Mouse (Mus musculus) cerebellum, postnatal 4 days (tissue): ENCODE measurements at regions not wholly inside any gene's neighbourhood (a gene's known extent, or its start where the extent isn't known, plus 50 kb on each side); places are given as distances from the start of the nearest gene placed in this dataset.

Source experiments
- DNase-seq, 2 experiments: peaks; one replicate each; pipeline ENCODE4 v3.0.0; 2022; ENCODE audit warnings: low spot score in 2 of 2, mixed read lengths in 1 of 2

DNA sequence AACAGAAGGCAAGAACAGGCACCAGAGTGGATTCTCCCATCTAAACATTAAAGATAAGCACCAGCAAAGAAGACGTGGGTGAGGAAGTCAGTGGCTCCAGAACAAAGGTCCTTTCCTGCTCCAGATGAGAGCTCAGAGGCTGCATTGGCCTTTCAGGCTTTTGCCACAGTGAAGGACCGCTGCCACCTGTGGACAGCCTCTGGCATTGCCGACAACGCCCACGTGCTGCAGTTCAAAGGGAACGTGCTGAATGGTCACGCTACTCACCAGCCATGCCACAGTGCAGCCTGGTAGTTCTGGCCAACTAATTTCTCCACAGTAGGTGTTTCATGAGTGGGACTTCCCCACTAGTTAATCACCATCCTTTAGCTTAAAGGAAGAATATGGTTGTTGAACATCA is 365.1 kb downstream of the Dmrt2 start:
- DNase-seq, result peak in 1 of 2 experiments; percentile 30

DNA sequence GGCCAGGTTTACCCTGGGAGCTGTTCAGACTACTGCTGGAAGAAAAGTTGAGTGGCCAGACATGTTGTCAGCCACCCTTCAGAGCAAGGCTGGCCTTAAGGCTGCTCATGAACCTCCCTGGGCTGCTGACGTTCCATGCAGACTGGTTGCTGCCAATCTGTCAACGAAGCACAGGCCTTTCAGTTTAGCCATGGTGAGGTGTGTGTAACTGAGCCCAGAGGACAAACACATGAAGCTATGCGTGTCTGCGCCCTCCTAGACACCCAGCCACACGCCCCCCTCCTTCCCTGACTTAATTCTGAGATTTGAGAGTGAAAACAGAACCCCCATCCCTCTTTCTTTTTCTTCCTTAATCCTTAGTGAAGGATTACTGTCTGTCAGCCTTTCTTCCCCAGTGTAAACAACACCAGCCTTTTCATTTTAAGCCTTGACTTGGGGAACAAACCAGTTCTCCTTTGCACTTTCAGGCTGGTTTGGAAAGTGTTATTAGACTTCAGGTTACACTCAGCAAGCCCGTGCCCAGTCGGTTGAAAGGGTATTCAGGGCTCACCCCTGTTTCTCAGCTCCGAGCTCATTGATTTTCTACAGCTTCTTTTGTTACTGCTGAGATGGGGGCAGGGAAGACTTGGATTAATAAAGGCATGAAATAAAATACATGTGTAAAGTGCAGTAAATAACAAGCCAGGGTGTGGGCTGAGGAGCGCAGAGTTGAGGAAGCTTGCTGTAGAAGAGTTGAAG is 379.4 kb downstream of the Dmrt2 start:
- DNase-seq, result no peak

DNA sequence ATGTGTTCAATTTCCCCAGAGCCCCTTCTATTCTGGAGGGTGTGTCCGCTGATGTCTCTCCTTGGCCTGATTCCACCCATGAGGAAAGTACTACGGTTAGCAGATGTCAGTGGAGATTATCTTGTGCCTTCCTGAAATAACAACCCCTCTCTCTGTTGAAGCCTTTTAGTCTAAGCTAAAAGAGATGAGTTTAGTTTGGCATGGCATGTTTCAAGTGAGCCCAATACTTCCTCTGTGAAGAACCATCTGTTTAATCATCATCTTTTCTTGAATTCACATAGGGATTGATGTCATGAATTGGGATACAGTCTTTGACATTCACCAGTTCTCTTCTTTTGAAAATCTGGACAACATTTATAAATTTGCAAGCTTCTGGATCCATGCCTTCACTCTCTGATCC is 387.5 kb downstream of the Dmrt2 start:
- DNase-seq, result no peak

DNA sequence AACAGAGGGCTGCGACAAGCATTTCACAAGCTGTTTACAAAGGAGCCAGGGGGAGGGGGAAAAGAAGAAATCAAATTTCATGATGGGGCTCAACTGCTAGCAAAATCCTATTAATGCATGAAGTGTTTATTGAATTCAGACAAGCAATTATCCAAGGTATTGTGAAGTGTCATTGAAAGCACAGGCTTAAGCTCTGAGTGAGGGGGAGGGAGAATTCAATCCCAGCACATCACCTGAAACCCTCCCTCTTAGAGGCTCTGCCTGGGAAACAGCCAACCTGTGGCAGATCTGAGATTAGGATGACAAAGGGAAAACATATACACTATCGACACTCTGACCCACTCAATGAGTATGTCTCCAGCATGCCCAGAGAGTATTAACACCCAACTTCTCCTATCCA is 396.3 kb downstream of the Dmrt2 start:
- DNase-seq, result no peak

DNA sequence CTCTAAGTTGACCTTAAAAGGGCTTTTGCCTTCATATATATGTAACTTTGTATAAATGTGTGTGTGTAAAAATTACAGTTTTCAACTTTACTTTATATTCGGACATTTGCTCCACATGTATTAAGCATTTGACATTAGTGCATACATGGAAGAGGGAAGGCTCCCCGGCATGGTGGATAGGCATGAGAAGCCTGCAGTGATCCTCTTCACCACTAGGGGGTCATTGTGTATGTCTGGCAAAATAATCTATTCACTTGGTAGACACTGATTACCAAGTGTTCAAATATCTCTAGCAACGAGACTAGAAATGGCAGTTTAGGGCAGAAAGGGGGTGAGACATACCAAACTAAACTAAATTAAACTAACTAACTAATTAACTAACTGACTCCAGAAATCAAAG is 397.7 kb downstream of the Dmrt2 start:
- DNase-seq, result no peak

DNA sequence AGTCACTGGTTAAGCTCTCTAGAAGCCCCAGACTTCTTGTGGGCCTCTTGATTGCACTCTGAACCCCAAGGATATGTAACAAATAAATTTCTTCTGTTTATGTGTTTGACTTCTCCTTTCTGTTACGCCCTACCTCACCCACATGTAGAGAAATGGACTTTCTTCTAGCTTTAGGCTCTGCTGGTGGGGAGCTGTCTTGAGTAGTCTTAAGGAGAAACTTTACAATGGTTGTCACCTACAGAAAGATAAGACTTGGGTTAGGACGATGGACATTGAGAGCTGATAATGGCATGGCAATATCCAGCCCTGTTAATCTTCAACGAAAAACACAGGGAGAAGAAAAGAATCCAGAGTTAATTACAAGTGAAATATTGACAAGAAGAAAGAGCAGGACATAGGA is 416.1 kb downstream of the Dmrt2 start:
- no peak for DNase-seq

DNA sequence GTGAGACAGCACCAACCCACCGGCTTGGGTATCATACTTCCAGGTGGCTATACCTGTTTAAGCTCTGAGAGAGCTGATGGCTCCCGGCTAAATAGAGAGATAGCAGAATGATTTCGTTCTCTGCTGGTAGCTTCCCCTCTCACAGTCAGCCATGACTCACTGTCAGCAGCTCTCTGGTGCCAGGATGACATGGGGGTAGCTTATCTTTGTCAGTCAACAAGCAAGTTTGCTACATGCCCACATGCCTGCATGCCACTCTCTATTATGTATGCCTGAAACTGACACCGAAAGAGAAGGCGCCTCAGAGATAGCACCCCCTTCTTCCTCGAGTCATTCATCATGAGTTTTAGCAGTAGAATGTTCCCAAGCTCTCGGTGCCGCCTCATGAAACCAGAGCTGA is 419.2 kb downstream of the Dmrt2 start:
- no peak for DNase-seq

DNA sequence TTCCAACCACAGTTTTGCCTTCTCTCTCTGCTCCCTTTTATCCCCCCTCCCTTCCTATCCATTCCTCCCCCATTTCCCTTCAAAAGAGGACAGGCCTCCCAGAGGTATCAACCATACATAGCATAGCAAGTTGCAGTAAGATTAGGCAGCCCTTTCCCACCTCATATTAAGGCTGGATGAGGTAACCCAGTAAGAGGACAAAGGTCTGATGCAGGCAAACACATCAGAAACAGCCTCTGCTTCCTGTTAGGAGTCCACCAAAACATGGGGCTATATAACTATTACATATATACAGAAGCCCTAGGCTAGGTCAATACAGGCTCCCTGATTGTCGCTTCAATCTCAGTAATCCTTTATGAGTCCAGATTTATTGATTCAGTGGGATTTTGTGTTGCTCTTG is 421.6 kb downstream of the Dmrt2 start:
- DNase-seq, result no peak

DNA sequence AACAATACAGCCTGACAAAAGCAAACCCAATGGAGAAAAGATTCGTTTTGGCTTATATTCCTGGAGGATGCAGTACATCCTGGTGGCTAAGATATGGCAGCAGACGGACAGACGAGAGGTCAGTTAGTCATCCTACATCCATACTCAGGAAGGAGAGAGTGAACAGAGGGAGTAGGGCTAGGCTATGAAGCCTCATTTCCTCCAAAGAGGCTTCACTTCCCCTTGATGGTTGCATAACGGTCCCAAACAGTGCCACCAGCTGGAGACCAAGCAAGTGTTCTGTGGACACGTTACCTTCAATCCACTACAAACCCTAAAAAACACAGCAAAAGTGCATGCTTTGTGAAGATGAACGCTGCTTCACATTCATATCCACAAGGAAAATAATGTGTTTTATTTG is 442.1 kb downstream of the Dmrt2 start:
- DNase-seq, result no peak

DNA sequence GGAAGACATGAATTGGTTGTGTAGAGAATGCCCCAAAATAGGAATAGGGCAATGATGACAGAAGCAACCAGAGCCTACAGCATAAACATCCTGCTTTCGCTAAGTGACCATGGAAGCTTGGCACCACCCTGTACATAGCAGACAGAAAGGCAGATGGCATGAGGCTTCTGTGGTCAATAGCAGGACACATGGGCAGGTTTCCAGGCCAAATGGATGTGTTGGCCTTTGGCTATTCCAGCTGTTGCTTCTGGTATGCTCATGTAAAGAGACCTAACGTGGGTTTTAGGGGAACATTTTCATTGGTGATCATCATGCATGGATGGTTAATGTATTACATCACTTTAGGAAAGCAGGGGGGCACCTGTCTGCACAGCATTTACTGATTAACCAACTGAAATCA is 456.2 kb downstream of the Dmrt2 start:
- DNase-seq, result peak in 1 of 2 experiments; percentile 9

DNA sequence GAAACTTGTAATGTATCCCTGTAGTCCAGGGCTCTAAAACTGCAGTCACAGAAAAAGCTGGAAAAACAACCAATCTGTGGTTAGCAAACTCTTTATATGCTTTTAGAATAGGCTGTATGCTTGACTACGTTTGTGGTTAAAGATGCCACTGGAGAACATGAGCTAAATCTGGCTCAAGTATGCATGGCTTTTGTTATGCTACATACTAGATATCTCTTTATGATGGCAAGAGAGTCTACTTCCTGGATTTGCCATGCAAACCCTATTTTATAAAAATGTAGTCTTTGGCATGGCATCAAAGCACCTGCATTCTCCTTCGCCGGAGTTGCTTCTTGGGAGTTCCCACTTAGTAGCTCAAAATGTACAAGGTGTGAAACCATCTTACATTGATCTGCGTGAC is 462.2 kb downstream of the Dmrt2 start:
- DNase-seq, result no peak

DNA sequence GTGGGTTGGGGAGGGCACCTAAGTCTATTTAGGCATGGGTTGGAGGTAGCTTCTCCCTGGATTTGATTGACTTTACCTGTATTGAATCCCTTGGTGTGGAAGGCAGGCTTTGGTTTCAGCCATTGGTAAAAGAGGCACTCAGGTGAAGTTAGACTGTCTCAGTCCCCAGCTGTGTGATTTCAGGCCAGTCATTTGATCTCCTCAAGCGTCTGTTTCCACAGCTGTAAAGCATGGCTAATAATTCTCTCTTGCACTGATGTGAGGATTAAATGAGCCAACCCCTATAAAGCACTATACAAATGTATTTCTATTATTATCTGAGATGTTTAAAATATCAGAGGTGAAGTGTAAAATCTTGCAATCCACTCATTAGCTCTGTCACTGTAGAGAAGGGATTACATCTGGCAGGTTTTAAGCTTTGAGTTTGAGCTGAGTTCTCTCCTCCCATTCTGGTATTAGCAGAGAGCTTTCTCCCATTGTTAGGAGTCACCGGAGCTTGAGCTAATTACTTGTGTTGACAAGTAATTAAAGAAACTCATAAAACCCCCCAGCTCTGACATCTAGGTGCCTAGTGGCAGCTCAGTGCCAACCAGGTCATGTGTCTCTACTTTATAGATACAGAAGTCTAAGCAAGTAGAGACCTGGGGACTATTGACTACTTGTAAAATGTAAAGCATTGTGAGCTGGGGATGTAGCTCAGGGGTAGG is 463.3 kb downstream of the Dmrt2 start:
- DNase-seq, result no peak

DNA sequence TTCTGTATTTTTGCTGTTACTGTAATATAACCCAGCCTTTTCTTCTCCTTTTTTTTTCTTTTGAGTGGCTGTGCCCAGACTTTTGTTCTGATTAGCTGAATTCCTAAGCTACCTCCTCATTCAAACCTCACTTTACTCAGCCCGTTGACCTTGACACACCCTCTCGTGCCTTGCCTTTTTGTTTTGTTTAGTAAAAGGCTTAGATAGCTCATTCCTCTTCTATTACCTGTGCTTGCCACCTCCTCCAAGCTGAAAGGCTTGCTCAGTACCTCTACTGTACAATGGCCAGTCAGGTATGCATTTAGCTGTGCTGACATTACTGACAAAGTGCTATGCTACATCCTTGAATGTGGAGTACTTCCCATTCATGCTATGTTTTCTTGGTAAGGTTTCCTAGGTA is 464.2 kb upstream of the Smarca2 start:
- no peak for DNase-seq

DNA sequence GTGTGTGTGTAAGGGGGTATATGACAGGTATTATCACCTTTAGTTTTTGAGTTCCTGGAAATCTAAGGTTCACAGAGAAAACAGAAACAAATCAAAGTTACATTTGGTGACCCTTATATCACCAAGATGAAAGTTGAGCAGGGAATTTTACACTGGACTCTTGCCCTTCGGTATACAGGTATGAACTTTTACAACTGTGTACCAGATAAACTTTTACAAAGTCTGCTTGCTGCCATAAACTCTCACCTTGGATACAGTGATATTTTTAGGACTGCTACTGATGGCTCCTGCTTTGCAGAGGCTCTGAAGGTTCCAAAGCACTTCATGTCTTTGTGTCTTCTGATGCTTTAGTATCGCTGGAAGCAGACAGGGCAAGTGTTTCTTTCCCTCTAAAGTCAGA is 461.3 kb upstream of the Smarca2 start:
- no peak for DNase-seq

DNA sequence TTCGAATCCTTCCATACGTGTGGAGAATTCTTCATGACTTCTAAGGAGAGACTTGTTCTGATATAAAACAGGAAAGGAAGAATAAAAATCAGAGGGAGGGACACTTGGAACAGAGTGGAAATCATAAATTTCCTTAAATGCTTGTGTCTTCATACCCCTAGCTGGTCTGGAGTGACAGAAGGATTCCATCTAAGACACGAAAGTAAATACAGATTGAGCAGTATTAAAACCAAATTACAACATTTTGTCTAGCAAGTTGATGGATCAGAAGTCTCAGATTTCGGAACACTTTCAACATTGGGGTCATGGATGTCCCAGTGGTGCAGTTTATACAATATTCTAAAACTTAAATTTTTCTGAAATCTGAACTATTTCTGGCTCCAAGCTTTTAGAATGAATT is 453.6 kb upstream of the Smarca2 start:
- DNase-seq, result no peak

DNA sequence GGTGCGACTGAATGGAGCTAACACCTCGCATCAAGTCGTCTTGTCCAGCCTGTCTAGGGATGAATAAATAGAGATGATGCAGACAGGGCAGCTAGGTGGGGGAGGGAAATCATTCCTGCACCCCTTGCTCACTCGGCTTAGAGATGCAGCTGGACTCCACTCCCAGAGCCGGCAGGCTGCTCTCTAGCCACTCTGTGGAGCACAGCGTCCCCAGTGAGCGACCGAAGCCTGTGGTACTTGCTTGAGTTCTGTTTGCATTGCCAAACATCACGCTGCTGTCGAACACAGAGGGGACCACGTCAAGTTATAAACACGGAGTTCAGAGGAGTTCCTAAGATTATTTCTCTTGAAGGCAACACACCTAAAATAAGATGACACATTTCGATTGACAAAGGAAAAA is 439.9 kb upstream of the Smarca2 start:
- no peak for DNase-seq

DNA sequence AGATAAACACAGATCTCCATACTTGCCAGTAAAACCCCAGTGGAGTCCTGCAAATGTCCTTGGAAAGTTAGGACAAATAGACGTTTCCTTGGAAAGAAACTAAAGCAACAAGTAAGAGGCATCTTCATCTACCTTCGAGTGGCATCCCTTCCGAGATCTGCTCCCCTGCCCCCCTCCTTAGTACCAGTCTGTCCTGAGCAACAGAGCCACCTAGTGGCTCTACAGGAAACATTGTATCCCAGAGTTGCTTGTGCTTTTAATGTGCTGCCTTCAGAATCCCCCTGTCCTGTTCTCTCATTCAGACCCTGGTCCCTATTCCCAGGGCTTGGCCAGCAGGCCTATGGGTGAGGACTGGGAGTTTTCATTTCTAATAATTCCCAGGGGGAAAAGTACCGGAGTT is 423.1 kb upstream of the Smarca2 start:
- no peak for DNase-seq

DNA sequence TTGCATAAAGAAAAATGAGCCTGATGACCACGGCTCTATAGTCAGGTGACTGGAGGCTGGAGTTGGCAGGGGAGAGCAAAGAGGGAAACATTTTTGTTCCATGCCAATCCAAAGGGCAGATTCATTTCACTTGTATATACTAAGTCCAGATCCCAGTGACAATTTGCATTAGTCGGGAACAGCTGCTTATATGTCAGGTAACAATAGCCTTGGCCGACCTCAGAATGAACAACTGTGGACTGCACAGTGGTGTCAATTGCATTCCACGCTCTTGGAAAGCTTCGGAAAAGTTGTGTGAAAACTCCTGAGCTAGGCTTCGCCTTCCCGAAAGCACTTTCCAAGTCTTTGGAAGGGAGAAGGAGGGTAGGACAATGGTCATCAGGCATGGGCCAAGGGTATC is 419.8 kb upstream of the Smarca2 start:
- DNase-seq, result no peak

DNA sequence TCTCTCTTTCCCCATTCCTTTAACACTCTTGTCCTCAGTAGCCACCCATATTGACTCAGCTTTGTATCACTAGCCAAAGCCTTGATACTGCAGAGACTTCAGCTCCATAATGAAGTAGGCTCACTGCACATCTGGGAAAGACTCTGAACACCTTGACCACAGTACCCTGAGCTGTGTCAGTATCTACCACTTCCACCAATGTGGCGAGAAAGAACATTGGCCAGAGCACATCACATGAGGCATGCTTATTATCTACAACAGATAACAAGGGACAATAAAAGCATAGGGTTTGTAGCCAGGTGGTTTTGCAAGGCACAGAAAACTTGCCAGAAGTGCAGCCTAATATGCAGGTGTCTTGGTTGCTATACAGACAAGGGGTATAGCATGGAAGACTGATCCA is 414.0 kb upstream of the Smarca2 start:
- no peak for DNase-seq

DNA sequence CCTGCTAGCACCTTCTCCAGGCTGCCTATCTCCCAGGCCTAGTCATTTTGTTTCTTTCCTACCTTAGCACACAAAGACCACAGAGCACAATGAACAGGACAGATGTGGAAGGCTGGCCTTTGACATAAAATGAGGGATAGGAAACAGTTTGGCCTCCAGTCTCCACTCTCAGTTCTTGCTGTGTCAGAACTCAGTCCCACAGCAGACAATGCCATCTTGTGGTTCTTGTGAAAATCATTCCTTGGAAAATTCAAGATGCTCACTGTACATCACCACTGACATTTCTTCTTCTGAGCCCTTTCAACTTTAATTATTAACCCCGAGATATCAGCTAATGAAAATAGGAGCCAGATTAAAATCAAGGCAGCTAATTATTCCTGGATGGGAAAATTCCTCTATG is 411.2 kb upstream of the Smarca2 start:
- no peak for DNase-seq

DNA sequence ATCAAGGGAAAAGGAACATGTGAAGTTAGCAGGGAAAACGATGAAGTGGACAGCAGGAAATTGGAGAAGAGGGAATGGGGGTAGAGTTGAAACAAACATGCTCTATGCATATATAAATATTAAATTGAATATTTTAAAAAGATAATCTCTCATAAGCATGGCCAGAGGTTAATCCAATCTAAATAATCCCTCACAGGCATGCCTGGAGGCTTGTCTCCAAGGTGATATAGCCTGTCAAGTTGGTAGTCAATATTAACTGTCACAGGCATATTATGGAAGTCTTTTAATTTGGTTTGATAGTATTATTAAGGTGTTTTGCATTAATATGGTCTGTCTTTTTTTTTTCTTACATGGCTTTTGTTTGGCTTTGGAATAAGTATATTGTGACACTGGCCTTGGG is 396.1 kb upstream of the Smarca2 start:
- no peak for DNase-seq

DNA sequence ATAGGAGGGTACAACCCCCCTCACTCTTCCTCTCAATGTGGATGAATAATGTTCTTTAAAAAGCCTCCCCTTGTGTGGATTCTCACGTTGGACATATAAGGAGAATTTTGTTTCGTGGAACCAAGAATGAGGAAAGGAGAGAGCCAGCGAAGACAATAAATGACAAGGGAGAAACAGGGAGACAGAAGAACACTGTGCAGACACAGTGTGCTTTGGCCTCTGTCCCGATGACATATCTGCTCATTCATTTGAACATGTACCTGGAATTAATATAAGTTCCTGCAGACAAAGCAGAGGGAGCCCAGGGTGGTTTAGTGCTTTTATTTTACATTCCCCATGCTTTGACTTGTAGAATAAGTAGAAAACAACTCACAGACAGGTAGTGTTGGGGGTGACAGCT is 370.3 kb upstream of the Smarca2 start:
- no peak for DNase-seq

DNA sequence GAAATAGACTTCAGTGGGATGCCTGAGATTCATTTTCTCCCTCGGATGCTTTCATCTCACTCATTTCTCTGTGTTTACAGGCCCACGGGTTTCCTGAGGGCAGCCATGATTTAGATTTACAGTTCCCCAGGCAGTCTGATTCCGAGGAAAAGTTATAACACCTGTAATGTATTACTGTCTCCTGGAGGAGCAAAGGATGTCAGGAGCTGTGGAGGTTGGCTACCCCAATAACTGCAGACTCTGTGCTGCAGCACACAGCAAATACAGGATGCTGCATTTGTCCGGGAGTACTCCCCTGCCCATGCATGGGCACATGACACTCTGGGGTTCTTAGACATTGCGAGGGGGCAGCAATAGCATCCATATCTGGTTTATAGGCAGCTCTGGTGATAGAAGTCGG is 360.8 kb upstream of the Smarca2 start:
- DNase-seq, result no peak

DNA sequence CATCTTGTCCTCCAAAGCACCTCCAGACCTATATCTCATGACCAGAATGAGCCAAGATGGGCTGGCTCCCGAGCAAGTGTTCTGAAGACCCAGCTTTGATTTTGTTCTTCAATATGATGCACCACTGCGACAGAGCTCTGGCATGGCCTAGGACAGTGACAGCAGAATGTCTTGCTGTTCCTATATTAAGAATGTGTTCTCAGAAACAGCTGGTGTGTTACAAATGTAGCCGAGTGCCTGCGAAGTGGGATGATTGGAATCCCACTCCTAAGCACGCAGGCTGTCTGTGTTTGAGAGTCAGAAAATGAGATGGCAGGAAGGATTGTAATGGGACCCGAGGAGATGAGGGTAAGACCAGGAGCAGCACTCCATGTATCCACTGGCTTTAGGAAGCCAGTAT is 355.1 kb upstream of the Smarca2 start:
- no peak for DNase-seq
